9 mouse cellular contexts compared by ENCODE assay signal in genomic region chr16:87393813-87394548, GRCm38 (mm10). TPM values are rescaled to one million over a fixed set of nuclear protein-coding genes. Genes with fewer than 3 reads are reported as not detected.
A peak's percentile ranks its signal among the peaks of the same experiment; 100 is the strongest.
DNase-seq lines count a peak whose midpoint lies in the region; ATAC-seq and TF ChIP-seq lines count a peak whose summit lies in the region.
"Had no signal": no experiment of that assay in that cellular context is flagged by ENCODE, and none has a peak within 500 bp of the region (broad histone marks: within the 10 kb centered on the region; RNA-seq: fewer than 3 reads in every experiment).

No protein-coding gene starts in this region.

- peaks cover 2% of the 10 kb centered on the region; the same call in 1 of the 2 replicates for H3K36me3 ChIP-seq in ES-Bruce4 (ENCODE audit: control insufficient read depth, insufficient read depth, low read length, poor library complexity, severe bottlenecking)
- peaks cover 81% of the 10 kb centered on the region for H3K36me3 ChIP-seq in forebrain, embryonic 10.5 days (replicated peaks)
- peaks cover 72% of the 10 kb centered on the region for H3K36me3 ChIP-seq in heart, embryonic 14.5 days (ENCODE audit: control insufficient read depth, insufficient read depth, low read length)
- peaks cover 37% of the 10 kb centered on the region for H3K36me3 ChIP-seq in kidney, embryonic 16.5 days (ENCODE audit: insufficient read depth, low read length)

- 63% methylated on average over 16 of the region's 16 CpGs for WGBS in forebrain, embryonic 10.5 days
- WGBS in heart, embryonic 14.5 days, result 33% methylated on average over 16 of the region's 16 CpGs
- 50% methylated on average over 16 of the region's 16 CpGs for WGBS in kidney, embryonic 16.5 days

- no peak overlapping the region for H3K27ac ChIP-seq in ES-Bruce4 (ENCODE audit: insufficient read depth, low read length)
- no peak overlapping the region for H3K27ac ChIP-seq in forebrain, embryonic 10.5 days
- H3K27ac ChIP-seq in heart, embryonic 14.5 days (replicated peaks in 1 of 2; ENCODE audit: control insufficient read depth in 1 of 2, insufficient read depth in 1 of 2, low read depth in 2 of 2, low read length in 2 of 2), result no peak overlapping the region
- no peak overlapping the region for H3K27ac ChIP-seq in kidney, embryonic 16.5 days (ENCODE audit: low read length)
- H3K27ac ChIP-seq: macrophage had no signal

- DNase-seq in c-Kit-positive CD71-positive TER-119-negative erythroid progenitor cells, embryonic 14.5 days (ENCODE audit: low read depth), result peak; percentile 58
- peak; percentile 38 for DNase-seq in forebrain, embryonic 10.5 days (ENCODE audit: extremely low spot score, low spot score)
- peak; percentile 46 for DNase-seq in liver
- peak; percentile 21 to 28 for DNase-seq in natural killer cell, adult 2 months (ENCODE audit: low spot score in 2 of 2)
- peak; percentile 59 for DNase-seq in telencephalon, adult 2 months (ENCODE audit: low read depth, low spot score)

- peak; percentile 63 for TF ChIP-seq CTCF in ES-Bruce4 (IDR thresholded peaks at IDR 0.05; ENCODE audit: low read depth, low read length)

- no peak for TF ChIP-seq EP300 in ES-Bruce4 (IDR thresholded peaks at IDR 0.05; ENCODE audit: insufficient read depth, low read depth, low read length)

- no peaks in the 10 kb centered on the region for H3K9me3 ChIP-seq in ES-Bruce4 (replicated peaks; ENCODE audit: control insufficient read depth, insufficient read depth, low read length, poor library complexity, severe bottlenecking)
- H3K9me3 ChIP-seq in forebrain, embryonic 10.5 days, result no peaks in the 10 kb centered on the region
- no peaks in the 10 kb centered on the region for H3K9me3 ChIP-seq in heart, embryonic 14.5 days (ENCODE audit: control insufficient read depth, low read length)
- H3K9me3 ChIP-seq in kidney, embryonic 16.5 days (ENCODE audit: low read length), result no peaks in the 10 kb centered on the region

- H3K4me3 ChIP-seq in ES-Bruce4 (ENCODE audit: low read depth, low read length), result no peak overlapping the region
- no peak overlapping the region for H3K4me3 ChIP-seq in forebrain, embryonic 10.5 days
- H3K4me3 ChIP-seq in heart, embryonic 14.5 days (ENCODE audit: control insufficient read depth in 1 of 2, insufficient read depth in 1 of 2, low read depth in 1 of 2, low read length in 2 of 2), result no peak overlapping the region
- H3K4me3 ChIP-seq in kidney, embryonic 16.5 days (ENCODE audit: low read length), result no peak overlapping the region

- H3K4me1 ChIP-seq in ES-Bruce4 (ENCODE audit: control insufficient read depth, insufficient read depth, low read length), result peaks cover 3% of the 10 kb centered on the region
- no peaks in the 10 kb centered on the region for H3K4me1 ChIP-seq in forebrain, embryonic 10.5 days
- peaks cover 0 to 3% of the 10 kb centered on the region in 2 experiments; a peak in 1 of 4 replicates for H3K4me1 ChIP-seq in heart, embryonic 14.5 days (ENCODE audit: control insufficient read depth in 2 of 2, insufficient read depth in 2 of 2, low read length in 2 of 2)
- H3K4me1 ChIP-seq in kidney, embryonic 16.5 days (ENCODE audit: insufficient read depth, low read length), result no peaks in the 10 kb centered on the region

- TF ChIP-seq POLR2A in ES-Bruce4 (IDR thresholded peaks at IDR 0.05; ENCODE audit: insufficient read depth, low read length), result no peak

- H3K4me2 ChIP-seq in heart, embryonic 14.5 days (ENCODE audit: low read length), result no peak overlapping the region
- no peak overlapping the region for H3K4me2 ChIP-seq in kidney, embryonic 16.5 days (replicated peaks; ENCODE audit: low read depth, low read length)

- no peaks in the 10 kb centered on the region for H3K27me3 ChIP-seq in ES-Bruce4 (ENCODE audit: control insufficient read depth, insufficient read depth, low read length, poor library complexity, severe bottlenecking)
- no peaks in the 10 kb centered on the region for H3K27me3 ChIP-seq in forebrain, embryonic 10.5 days (ENCODE audit: poor library complexity, severe bottlenecking)
- H3K27me3 ChIP-seq in heart, embryonic 14.5 days (ENCODE audit: control insufficient read depth, insufficient read depth, low read length), result no peaks in the 10 kb centered on the region
- H3K27me3 ChIP-seq in kidney, embryonic 16.5 days (ENCODE audit: insufficient read depth, low read length), result no peaks in the 10 kb centered on the region

- 0 out of 2 replicates have a peak, but pooled peaks have one; percentile 56 for ATAC-seq in heart, embryonic 14.5 days (ENCODE audit: insufficient number of reproducible peaks, insufficient read depth, low FRiP score, low read depth)
- ATAC-seq in kidney, embryonic 16.5 days (ENCODE audit: low FRiP score, low TSS enrichment), result peak; percentile 82

- no peak overlapping the region for H3K9ac ChIP-seq in ES-Bruce4 (ENCODE audit: low read depth, poor library complexity, severe bottlenecking)
- H3K9ac ChIP-seq in heart, embryonic 14.5 days (ENCODE audit: low read length), result no peak overlapping the region
- no peak overlapping the region for H3K9ac ChIP-seq in kidney, embryonic 16.5 days (replicated peaks; ENCODE audit: low read length)

RNA-seq across cellular contexts. Expression of gene Ltn1, which starts 38.4 kb away (rescaled TPM):
- 29.0 and 29.9 TPM in 2 replicates for polyA plus RNA-seq in ES-Bruce4 (2011; ENCODE audit: insufficient read depth, insufficient read length, low read depth, missing spikeins)
- 30.3 and 31.5 TPM in 2 replicates for polyA plus RNA-seq in forebrain, embryonic 10.5 days (2016; fragmentation: Nextera tagmentation; extraction: Ambion mirVana)
- 22.1 and 24.6 TPM in 2 replicates for polyA plus RNA-seq in heart, embryonic 14.5 days (2014; fragmentation: Nextera tagmentation; extraction: Ambion mirVana)
- polyA plus RNA-seq in kidney, embryonic 16.5 days (2015; fragmentation: Nextera tagmentation; extraction: Ambion mirVana), result 27.9 and 33.5 TPM in 2 replicates

RNA-seq across cellular contexts. Expression of gene N6amt1, which starts 40.0 kb away (rescaled TPM):
- polyA plus RNA-seq in ES-Bruce4 (2011; ENCODE audit: insufficient read depth, insufficient read length, low read depth, missing spikeins), result 11.2 TPM in 2 replicates
- 19.0 and 21.7 TPM in 2 replicates for polyA plus RNA-seq in forebrain, embryonic 10.5 days (2016; fragmentation: Nextera tagmentation; extraction: Ambion mirVana)
- 31.2 and 31.5 TPM in 2 replicates for polyA plus RNA-seq in heart, embryonic 14.5 days (2014; fragmentation: Nextera tagmentation; extraction: Ambion mirVana)
- 26.5 and 28.1 TPM in 2 replicates for polyA plus RNA-seq in kidney, embryonic 16.5 days (2015; fragmentation: Nextera tagmentation; extraction: Ambion mirVana)

RNA-seq across cellular contexts. Expression of gene Rwdd2b, which starts 46.4 kb away (rescaled TPM):
- 4.3 and 6.6 TPM in 2 replicates for polyA plus RNA-seq in ES-Bruce4 (2011; ENCODE audit: insufficient read depth, insufficient read length, low read depth, missing spikeins)
- polyA plus RNA-seq in forebrain, embryonic 10.5 days (2016; fragmentation: Nextera tagmentation; extraction: Ambion mirVana), result 10.5 and 11.2 TPM in 2 replicates
- polyA plus RNA-seq in heart, embryonic 14.5 days (2014; fragmentation: Nextera tagmentation; extraction: Ambion mirVana), result 11.0 and 12.3 TPM in 2 replicates
- polyA plus RNA-seq in kidney, embryonic 16.5 days (2015; fragmentation: Nextera tagmentation; extraction: Ambion mirVana), result 13.0 and 14.4 TPM in 2 replicates
